Mouse (Mus musculus) heart, adult 9 months (tissue): Measurements from ENCODE around the gene Prlhr.

Experiments used
- DNase-seq, 2 experiments: peaks; one replicate each; pipeline ENCODE4 v3.0.0; 2022; ENCODE audit warnings: low spot score in 2 of 2

Gene Prlhr

DNA sequence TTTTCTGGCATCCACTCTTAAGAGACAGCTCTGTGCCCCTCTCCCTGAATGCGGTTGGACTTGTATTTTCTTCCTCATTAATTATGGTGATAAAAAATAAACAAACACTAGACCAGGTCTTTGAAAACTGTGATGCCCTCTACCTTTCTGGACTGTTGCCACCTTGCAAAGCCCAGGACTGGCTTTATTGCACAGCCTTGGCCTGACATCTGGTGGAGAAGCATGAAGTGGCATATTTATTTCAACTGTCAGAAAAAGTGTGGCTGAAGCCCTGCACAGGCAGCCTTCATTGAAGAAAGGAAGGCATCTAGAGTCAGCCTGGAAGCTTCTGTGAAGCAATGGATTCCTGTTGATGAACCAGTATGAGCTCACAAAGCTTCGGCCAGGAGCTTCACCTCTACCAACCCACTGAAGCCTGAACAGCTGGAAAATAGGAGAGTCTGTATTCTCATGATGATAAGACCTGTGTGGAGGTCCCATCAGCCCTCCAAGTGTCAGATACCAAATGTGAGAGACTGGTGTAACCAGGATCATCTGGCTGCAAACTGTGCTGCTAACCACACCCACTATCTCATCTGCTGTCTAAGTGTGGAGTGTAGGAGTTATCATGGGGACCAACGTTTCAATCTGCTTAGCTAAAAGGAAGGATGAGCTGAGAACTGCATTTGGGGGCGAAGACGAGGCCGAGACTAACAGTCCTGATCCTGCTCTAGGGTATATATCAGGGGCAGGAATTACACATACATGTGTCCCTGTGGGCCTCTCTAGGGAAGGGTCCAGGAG, 35.6 kb downstream of the Prlhr start:
- DNase-seq, result no peak

DNA sequence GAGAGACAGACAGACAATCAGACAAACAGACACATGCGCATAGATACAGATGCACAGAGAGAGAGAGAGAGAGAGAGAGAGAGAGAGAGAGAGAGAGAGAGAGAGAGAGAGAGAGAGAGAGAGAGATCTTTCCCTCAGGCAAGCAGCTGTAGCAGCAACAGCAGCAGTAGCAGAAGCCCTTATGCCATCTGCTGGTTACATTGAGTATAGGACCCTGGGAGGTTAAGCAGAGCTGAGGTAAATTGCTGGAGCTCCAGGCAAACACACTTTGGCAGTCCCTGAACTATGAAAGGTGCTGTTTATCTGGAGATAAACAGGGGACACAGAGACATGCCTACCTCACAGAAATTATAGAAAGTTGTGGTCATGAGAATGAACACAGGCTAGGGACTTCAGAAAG, 50.5 kb downstream of the Prlhr start:
- DNase-seq, result no peak
